Mouse (Mus musculus): Measurements from ENCODE around the gene Zfp428.

DNA sequence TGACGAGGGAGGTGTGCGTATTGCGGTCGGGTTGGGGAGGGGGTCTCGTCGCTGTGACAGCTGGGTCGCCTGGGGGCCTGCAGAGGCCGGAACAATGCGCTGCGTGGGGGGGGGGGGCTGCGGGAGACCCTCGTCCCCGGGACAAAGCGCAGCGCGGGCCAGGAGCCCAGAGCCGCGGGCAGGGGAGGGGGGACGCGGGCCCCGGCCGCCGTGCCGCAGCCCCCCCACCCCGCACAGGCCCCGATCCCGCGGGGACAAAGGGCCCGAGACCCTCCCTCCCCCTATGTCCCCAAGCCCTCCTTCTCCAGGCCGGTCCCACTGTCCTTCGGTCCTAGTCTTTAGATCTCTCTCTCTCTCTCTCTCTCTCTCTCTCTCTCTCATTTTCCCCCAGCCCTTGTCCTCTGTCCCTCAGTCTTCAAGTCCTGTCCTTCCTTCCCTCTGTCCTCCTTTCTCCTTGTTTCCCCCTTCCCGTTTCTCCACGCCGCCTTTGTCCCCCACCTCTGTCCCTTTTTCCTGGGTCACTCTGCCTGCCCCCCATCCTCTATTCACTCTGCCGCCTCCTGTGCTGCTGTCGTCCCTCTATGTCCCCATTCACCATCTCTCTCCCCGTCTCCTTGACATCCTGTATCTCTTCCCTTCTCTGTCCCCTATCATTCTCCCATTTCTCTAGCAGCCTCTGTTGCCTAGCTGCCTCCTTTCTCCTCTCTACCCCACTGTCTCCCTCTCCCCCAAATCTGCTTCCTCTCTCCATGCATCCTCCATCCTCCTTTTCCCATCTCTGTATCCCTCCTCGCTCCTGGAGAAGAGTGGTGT lies 24.4 kb upstream of the Zfp428 start:
- TF ChIP-seq CTCF (IDR thresholded peaks at IDR 0.05; ENCODE audit: low read depth) (no peak), EP300 (IDR thresholded peaks at IDR 0.05; ENCODE audit: low read depth) (no peak)
